Mouse (Mus musculus) testis, adult 2 months (tissue): Measurements from ENCODE around the gene H2-Oa. TPM values are rescaled to one million over a fixed set of nuclear protein-coding genes. Genes with fewer than 3 reads are reported as not detected.

ENCODE experiments used
- H3K27ac ChIP-seq: fragments of 200-500 bp; 2 replicates; pipeline ENCODE4 v1.5.1; 2012; ENCODE audit warnings: low read depth, low read length; ENCODE audit not compliant: control insufficient read depth, insufficient read depth
- H3K27me3 ChIP-seq: fragments of 200-500 bp; 2 replicates; pipeline ENCODE4 v1.6.1; 2012; ENCODE audit warnings: mild to moderate bottlenecking, low read length, moderate library complexity; ENCODE audit not compliant: control insufficient read depth, insufficient read depth
- H3K36me3 ChIP-seq: fragments of 200-500 bp; 2 replicates; pipeline ENCODE4 v1.6.1; 2012; ENCODE audit warnings: mild to moderate bottlenecking, low read length; ENCODE audit not compliant: control insufficient read depth, insufficient read depth
- H3K4me1 ChIP-seq: fragments of 200-500 bp; 2 replicates; pipeline ENCODE4 v1.6.1; 2012; ENCODE audit warnings: low read length; ENCODE audit not compliant: control insufficient read depth, insufficient read depth
- H3K4me3 ChIP-seq: fragments of 200-500 bp; 2 replicates; pipeline ENCODE4 v1.5.1; 2012; ENCODE audit warnings: low read depth, mild to moderate bottlenecking, low read length, moderate library complexity, mixed read lengths; ENCODE audit not compliant: control insufficient read depth
- CTCF ChIP-seq: fragments of 200-500 bp; IDR thresholded peaks from 2 replicates; pipeline ENCODE4 v1.5.1; 2012; ENCODE audit warnings: low read depth, mild to moderate bottlenecking, inconsistent platforms, low read length, moderate library complexity; ENCODE audit not compliant: control insufficient read depth, insufficient read depth, insufficient replicate concordance
- POLR2A ChIP-seq: fragments of 200-500 bp; IDR thresholded peaks from 2 replicates; pipeline ENCODE4 v1.6.1; 2012; ENCODE audit warnings: low read depth, mild to moderate bottlenecking, inconsistent platforms, low read length, moderate library complexity; ENCODE audit not compliant: control insufficient read depth
- polyA plus RNA-seq: library from polyadenylated mRNA; depleted of rRNA; stranded (reverse); fragments of >200 nt; gene quantifications from 2 replicates; pipeline ENCODE4 v1.2.3, GENCODE M21; 2012

Gene H2-Oa
- polyA plus RNA-seq, 1 experiment: 0.10 TPM

DNA sequence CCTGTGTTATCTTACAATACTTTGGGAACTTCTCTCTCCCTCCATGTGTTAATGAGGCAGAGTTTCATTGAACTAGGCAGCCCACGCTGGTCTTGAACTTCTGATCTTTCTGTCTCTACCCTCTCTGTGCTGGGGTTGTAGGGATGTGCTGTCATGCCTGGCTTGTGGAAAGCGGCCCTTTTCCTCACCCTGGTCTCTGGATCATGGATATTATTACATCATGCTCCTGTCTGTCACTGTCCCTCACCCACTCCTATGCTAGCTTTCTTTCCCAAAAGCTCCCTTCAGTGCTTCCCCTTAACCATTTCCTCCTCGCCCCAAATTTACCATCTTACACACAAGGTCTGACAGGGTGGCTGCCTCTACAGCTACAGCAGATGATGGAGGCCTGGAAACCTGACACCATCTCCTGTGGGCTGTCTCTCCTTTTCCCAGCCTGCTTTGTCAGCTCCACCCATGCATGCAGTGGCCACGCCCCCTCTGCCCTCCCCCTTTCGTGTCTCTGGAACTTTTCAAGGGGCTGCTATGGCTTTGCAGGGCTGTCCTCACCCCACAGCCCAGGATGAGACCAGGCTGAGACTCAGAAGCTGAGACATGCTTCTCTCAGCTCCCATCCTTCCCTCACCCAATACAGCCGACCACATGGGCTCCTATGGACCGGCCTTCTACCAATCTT lies 1.2 kb downstream of the H2-Oa start:
- Histone ChIP-seq H3K4me1 (peaks cover 12% of the 10 kb centered on the region), H3K27me3 (no peaks in the 10 kb centered on the region), H3K27ac (no peak overlapping the region)

DNA sequence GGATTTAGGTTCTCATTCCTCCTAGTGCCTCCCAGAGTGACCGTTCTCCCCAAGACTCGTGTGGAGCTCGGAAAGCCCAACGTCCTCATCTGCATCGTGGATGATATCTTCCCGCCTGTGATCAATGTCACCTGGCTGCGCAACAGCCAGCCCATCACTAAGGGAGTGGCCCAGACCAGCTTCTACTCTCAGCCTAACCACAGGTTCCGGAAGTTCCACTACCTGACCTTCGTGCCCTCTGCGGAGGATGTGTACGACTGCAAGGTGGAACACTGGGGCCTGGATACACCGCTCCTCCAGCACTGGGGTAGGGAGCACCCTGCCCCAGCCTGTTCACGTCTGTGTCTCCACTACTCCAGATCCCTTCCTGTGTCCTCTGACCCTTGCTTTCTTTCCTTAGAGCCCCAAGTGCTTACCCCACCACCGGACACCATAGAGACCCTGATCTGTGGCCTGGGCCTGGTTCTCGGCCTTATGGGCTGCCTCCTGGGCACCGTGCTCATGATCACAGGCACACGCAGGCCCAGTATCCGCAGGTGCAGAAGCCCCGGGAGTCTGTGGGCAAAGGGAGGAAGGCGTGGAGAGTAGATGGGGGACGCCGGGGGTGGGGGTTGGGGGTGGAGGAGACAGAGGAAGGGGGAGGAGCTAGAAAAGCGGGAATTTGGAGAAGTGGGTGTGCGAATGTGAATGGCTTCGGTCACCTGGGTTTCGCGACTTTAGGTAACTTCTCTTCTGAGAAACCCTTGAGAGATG lies 2.3 kb downstream of the H2-Oa start:
- H3K36me3 ChIP-seq: no peaks in the 10 kb centered on the region
- H3K4me3 ChIP-seq: no peak overlapping the region
- no peak overlapping the region for H3K27ac ChIP-seq
- peaks cover 12% of the 10 kb centered on the region for H3K4me1 ChIP-seq
- H3K27me3 ChIP-seq: no peaks in the 10 kb centered on the region
- TF ChIP-seq POLR2A: no peak
- no peak for TF ChIP-seq CTCF

More for the DNA sequence above, 1.2 kb downstream of the H2-Oa start:
- H3K4me3 ChIP-seq: no peak overlapping the region
- H3K36me3 ChIP-seq: no peaks in the 10 kb centered on the region
- TF ChIP-seq POLR2A (no peak), CTCF (no peak)

DNA sequence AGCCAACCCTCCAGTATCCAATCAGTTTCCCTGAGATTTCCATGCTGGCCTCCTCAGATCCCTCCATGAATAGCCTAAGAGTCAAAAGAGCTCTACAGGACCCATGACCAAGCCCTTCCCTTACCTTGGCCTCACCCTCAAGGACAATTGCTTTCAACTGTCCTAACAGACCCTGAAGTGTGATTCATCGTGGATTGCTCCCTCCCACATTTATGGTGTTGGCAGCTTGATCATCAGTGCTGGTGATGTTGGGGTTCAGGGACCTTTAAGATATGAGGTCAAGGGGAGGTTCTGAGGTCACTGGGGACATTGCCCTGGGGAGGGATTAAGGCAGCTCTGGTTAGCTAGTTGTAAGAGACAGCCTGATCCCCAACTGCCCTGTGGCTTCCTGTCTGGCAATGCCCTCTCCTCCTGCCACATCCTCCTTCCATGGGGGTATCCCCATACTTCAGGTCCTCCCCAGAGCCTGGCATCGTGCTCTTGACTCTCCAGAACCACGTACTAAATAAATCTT lies 4.4 kb downstream of the H2-Oa start:
- Histone ChIP-seq H3K4me3 (no peak overlapping the region), H3K36me3 (no peaks in the 10 kb centered on the region), H3K27ac (no peak overlapping the region), H3K4me1 (peaks cover 9% of the 10 kb centered on the region), H3K27me3 (no peaks in the 10 kb centered on the region)
- TF ChIP-seq POLR2A: no peak
- TF ChIP-seq CTCF: no peak

GRCm38 (mm10) chr17:34097272-34097671 lies 5.1 kb downstream of the H2-Oa start:
- H3K27ac ChIP-seq: no peak overlapping the region
- no peaks in the 10 kb centered on the region for H3K27me3 ChIP-seq
- H3K36me3 ChIP-seq: no peaks in the 10 kb centered on the region
- H3K4me1 ChIP-seq: peaks cover 11% of the 10 kb centered on the region
- H3K4me3 ChIP-seq: no peak overlapping the region
- TF ChIP-seq POLR2A (no peak), CTCF (no peak)

- TF ChIP-seq POLR2A (no peak), CTCF (no peak)
- Histone ChIP-seq H3K36me3 (no peaks in the 10 kb centered on the region), H3K27ac (no peak overlapping the region), H3K4me1 (peaks cover 6% of the 10 kb centered on the region), H3K27me3 (no peaks in the 10 kb centered on the region), H3K4me3 (no peak overlapping the region)
Measured at GRCm38 (mm10) chr17:34098709-34099479, 6.8 kb downstream of the H2-Oa start.

DNA sequence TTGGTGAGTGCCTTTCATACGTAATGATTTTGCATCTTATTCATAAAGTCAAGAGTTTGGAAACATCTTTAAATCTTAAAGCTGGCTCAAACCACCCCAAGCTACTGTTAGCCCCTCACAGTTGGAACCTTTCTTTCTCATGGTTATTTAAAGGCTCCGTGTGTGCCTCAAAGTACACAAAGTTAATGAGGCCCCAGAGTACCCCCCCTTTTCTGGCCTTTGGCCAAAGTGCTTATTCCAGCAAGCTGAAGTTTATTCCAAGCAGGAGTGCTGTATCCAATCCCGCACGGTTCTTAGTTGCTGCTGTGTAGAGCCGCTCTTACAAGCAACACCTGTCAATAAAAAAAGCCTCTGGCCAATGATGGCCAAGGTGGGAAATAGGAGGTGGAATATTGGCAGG lies 7.4 kb downstream of the H2-Oa start:
- H3K36me3 ChIP-seq: no peaks in the 10 kb centered on the region
- no peak for TF ChIP-seq POLR2A
- no peak for TF ChIP-seq CTCF

GRCm38 (mm10) chr17:34101185-34101584 lies 9.0 kb downstream of the H2-Oa start:
- TF ChIP-seq CTCF (no peak), POLR2A (no peak)
- Histone ChIP-seq H3K4me1 (peaks cover 2% of the 10 kb centered on the region; the same call in 1 of the 2 replicates), H3K27me3 (no peaks in the 10 kb centered on the region), H3K27ac (no peak overlapping the region), H3K4me3 (no peak overlapping the region), H3K36me3 (no peaks in the 10 kb centered on the region)

More for the DNA sequence above, 7.4 kb downstream of the H2-Oa start:
- Histone ChIP-seq H3K4me3 (no peak overlapping the region), H3K27me3 (no peaks in the 10 kb centered on the region), H3K4me1 (peaks cover 2% of the 10 kb centered on the region; the same call in 1 of the 2 replicates), H3K27ac (no peak overlapping the region)
